Mouse (Mus musculus) frontal cortex, adult (tissue): ENCODE measurements around the gene Nacc1.

Experiments
- ATAC-seq: cut with Nextera tagmentation; 2 replicates; pipeline ENCODE4 v1.9.2; 2017; ENCODE audit warnings: mild to moderate bottlenecking, moderate library complexity, mixed read lengths; ENCODE audit not compliant: low TSS enrichment

The Nacc1 gene

GRCm38 (mm10) chr8:84663483-84664327 lies 24.0 kb downstream of the Nacc1 start:
- ATAC-seq: peak; percentile 62

DNA sequence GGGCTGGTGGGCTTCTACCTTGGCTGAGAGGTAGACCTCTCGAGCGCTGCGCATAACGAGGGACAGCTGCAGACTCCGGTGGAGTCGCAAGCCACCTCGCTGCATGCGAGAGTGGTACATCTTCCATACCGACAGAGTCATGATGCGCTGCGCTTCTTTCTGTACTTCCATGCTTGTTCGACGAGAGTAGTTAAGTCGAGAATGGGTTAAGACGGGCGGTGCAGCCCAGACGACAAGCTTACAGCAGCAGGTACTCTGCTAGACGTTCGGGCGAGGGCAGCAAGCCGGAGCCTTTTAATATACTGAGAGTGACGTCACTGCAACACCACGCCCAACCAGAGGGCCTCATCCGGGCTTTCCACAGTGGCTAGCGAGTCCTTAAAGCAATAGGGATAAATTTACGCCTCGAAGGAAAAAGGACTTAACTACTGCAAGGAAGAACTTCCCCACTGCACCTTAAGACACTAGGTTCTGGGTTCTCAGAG lies 25.0 kb downstream of the Nacc1 start, which contains the start of gene Ier2:
Gene Ier2 (minus strand): TSS at position 272 of the 485 bp plus-strand sequence.
- ATAC-seq: peak; percentile 64

GRCm38 (mm10) chr8:84661961-84662571 lies 25.6 kb downstream of the Nacc1 start:
- 0 out of 2 replicates have a peak, but pooled peaks have one; percentile 0 for ATAC-seq

GRCm38 (mm10) chr8:84661458-84661871 lies 26.2 kb downstream of the Nacc1 start:
- no peak for ATAC-seq

GRCm38 (mm10) chr8:84660819-84661457 lies 26.7 kb downstream of the Nacc1 start:
- ATAC-seq: no peak

DNA sequence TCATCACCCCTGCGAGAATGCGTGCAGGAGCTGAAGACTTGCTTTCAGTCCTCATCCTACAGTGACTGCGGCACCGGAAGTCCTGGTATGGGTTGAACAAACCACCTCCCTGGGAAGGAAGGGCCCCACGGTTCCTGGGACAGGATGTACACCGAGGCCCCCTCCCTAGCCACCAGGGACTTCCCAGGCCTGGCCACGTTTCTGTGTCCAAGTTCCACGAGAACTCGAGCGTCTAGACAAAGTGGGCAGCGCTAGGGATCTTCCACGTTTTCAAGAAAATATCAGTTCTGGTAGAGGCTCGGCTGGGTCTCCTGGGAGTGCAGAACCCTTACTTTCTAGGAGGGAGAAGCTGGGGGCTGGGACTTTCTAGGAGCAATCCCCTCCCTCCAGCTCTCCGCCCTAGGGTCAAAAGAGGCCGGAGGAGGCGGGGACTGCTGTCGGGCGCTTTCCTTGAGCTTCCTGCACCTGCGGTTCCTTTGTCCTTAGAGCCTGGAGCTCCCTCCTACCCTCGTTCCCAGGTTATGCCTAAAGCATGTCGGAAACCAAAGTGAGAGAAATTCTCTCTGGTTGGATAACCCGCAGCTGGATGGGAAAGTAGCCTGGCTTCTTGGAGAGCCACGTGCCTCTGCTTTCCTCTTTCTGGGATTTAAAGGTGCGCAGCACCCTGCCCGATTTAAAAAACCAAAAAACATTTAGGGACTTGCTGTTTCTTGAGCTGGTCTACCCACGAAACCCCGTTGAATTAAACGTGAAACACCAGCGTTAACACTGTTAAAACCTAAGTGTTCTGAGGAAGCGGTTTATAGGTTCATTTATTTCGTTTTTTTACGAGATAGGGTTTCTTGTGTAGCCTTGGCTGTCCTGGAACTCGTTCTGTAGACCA lies 27.5 kb downstream of the Nacc1 start:
- no peak for ATAC-seq

DNA sequence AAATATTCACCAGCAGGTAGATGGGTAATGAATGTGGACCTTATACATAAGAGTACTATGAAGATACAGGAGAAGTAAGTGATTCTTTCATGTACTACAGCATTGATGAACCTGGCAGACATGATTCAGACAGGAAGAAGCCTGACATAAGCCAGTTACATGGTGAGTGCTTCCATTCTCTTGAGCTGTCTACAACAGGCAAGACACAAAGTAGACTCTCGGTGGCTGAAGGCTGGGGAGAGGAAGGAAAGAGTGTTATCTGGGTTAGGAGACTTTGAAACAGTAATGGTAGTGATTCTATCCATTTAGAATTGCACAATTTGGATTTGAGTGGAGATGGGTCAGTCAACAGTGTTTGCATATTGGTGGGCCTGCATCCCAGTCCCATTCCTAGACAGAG lies 28.7 kb downstream of the Nacc1 start:
- no peak for ATAC-seq

DNA sequence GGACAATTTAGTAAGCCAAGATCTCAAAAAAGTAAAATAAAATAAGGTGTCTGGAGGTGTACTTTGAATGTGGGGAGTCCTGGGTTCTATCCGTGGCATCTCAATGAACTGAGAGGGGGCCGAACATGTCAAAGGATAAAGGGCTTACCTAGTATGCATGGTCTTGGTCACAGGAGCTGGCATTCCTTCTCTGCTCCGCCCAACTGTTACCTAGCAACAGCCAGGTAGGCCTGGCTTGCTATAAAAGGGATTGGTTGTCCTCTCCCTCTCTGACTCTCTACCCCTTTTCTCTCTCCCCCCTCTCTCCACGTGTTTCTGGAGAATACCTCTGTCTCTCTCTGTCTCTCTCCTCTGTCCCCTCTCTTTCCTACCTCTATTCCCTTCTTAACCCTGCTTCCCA lies 30.0 kb downstream of the Nacc1 start:
- ATAC-seq: no peak

GRCm38 (mm10) chr8:84657203-84657602 lies 30.5 kb downstream of the Nacc1 start:
- ATAC-seq: no peak

GRCm38 (mm10) chr8:84656641-84657126 lies 31.0 kb downstream of the Nacc1 start:
- ATAC-seq: no peak

GRCm38 (mm10) chr8:84656191-84656525 lies 31.5 kb downstream of the Nacc1 start:
- ATAC-seq: no peak

GRCm38 (mm10) chr8:84655336-84656190 lies 32.1 kb downstream of the Nacc1 start:
- ATAC-seq: no peak

DNA sequence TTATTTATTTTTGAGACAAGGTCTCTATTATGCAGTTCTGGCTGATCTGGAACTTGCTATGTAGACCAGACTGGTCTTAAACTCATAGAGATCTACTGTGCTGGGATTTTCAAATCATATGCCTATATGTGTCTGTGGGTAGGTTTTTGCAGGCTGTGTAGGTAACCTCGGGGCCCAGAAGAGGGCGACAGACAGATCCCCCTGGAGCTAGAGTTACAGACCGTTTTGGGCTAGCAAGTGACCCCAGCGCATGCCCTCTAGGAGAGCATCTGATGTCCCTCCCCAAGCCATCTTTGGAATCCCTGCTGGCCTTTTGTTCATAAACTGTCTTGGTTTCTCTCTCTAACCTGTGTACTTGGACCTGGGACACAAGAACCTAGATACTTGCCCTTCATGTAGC lies 33.1 kb downstream of the Nacc1 start:
- ATAC-seq: no peak

- ATAC-seq: no peak
Measured at GRCm38 (mm10) chr8:84653092-84653631, 34.5 kb downstream of the Nacc1 start.

DNA sequence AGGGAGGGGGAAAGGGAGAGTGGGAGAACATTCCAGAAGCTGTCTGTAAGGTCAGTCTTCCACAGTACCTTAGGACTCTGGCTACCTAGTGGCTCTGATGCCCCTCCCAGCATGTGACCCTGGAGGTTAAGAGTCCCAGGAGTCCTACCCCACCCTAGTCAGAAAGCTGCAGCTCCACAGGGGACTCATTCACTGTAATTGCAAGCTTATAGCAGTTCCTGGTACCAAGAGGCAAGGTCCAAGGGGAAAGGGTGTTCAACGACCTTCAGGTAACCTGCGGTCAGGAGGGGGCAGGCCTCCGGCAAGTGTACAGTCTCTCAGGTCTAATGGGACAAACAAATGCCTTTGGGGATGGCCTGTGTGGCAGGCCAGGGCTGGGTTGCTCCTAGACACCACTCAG lies 37.4 kb downstream of the Nacc1 start:
- ATAC-seq: no peak

DNA sequence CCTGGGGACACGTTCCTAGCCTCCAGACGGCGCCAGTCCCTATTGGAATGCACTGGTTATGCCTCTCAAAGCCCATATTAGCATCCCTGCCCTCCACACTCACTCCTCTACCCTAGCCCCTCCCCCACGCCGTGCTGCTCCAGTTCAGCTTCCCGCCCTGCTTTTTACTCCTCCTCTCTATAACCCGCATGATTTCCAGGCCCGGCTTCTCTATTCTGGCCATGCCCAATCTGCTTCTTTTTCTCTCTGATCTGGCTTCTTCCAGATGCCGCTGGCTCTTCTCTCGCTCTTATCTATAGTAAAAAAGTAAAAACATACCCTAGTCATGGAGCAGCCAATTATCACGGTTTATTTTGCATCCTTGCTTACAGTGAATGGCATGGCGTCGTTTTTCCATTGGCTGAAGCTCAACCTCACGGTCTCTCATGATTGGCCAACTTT lies 40.2 kb downstream of the Nacc1 start:
- ATAC-seq: peak; percentile 38; the same call in 1 of the 2 replicates

GRCm38 (mm10) chr8:84646800-84647199 lies 40.9 kb downstream of the Nacc1 start:
- no peak for ATAC-seq

- no peak for ATAC-seq
Measured at GRCm38 (mm10) chr8:84643019-84643418, 44.6 kb downstream of the Nacc1 start.

DNA sequence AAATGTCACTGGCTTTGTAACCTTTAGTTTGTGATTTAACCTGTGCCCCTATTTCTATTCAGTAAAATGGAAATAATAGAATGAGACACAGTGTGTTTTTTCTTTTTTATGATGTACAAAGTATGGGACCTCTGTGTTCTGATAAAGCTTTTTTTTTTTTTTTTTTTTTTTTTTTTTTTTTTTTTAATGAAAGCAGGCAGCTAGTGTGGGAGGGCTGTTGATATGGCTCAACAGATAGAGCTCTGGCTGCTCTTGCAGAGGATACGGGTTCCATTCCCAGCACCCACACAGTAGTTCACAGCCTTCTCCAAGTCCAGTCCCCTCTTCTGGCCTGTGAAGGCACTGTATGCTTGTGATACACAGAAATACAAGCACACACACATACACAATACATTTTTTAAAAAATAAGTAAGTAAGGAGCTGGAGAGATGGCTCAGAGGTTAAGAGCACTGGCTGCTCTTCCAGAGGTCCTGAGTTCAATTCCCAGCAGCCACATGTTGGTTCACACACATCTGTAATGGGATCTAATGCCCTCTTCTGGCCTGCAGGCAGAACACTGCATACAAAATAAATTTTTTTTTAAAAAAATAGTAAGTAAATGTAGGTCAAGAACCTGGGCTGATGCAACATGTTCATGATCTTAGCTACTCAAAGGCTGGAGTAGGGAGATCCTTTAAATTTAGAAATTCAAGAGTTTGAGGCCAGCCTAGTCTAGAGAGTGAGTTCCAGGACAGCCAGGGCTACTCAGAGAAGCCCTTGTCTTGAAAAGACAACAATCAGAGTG lies 45.9 kb downstream of the Nacc1 start:
- ATAC-seq: no peak
